In genomic region chr11:52433076-52433796, GRCm38 (mm10) we compare ENCODE assay signal across 15 mouse cellular contexts. TPM values are rescaled to one million over a fixed set of nuclear protein-coding genes. Genes with fewer than 3 reads are reported as not detected.
A peak's percentile ranks its signal among the peaks of the same experiment; 100 is the strongest.
DNase-seq lines count a peak whose midpoint lies in the region; ATAC-seq lines count a peak whose summit lies in the region.
"Had no signal": no experiment of that assay in that cellular context is flagged by ENCODE, and none has a peak within 500 bp of the region (broad histone marks: within the 10 kb centered on the region; RNA-seq: fewer than 3 reads in every experiment).

No protein-coding gene starts in this region.

- peaks cover 5% of the 10 kb centered on the region; the same call in 1 of the 2 replicates for H3K27me3 ChIP-seq in hindbrain, embryonic 16.5 days (replicated peaks; ENCODE audit: control insufficient read depth, insufficient read depth, low read length)
- H3K27me3 ChIP-seq: intestine, embryonic 15.5 days had no signal

- no peaks in the 10 kb centered on the region for H3K4me1 ChIP-seq in hindbrain, embryonic 16.5 days (ENCODE audit: control insufficient read depth, insufficient read depth, low read depth, low read length)
- H3K4me1 ChIP-seq: intestine, embryonic 15.5 days; liver, embryonic 15.5 days had no signal

- intact Hi-C loops in left cerebral cortex, postnatal 14 days (cut with DNase I) = no loop called here
- intact Hi-C loops in left cerebral cortex, postnatal 10 days (cut with DNase I) = no loop called here

- H3K4me2 ChIP-seq in hindbrain, embryonic 16.5 days (ENCODE audit: low read length) = no peak overlapping the region
- H3K4me2 ChIP-seq: intestine, embryonic 15.5 days; liver, embryonic 15.5 days; neural tube, embryonic 15.5 days had no signal

- no peaks in the 10 kb centered on the region for H3K36me3 ChIP-seq in hindbrain, embryonic 16.5 days (ENCODE audit: control insufficient read depth, insufficient read depth, low read length)
- H3K36me3 ChIP-seq: intestine, embryonic 15.5 days; liver, embryonic 15.5 days; neural tube, embryonic 15.5 days had no signal

- no peak for ATAC-seq in megakaryocyte progenitor cell, adult 5-6 weeks (replicated peaks; ENCODE audit: poor library complexity)
- no peak for ATAC-seq in hindbrain, embryonic 16.5 days
- ATAC-seq: forebrain, embryonic 16.5 days; intestine, embryonic 15.5 days had no signal

- H3K9ac ChIP-seq in hindbrain, embryonic 16.5 days (ENCODE audit: low read depth, low read length) = no peak overlapping the region
- H3K9ac ChIP-seq: intestine, embryonic 15.5 days; liver, embryonic 15.5 days; neural tube, embryonic 15.5 days had no signal

- 81% methylated on average over 8 of the region's 8 CpGs for WGBS in hindbrain, embryonic 16.5 days

- H3K4me3 ChIP-seq in hindbrain, embryonic 16.5 days (ENCODE audit: low read length) = no peak overlapping the region
- H3K4me3 ChIP-seq: intestine, embryonic 15.5 days; liver, embryonic 15.5 days; neural tube, embryonic 15.5 days had no signal

- no peak overlapping the region for H3K27ac ChIP-seq in hindbrain, embryonic 16.5 days (ENCODE audit: low read depth, low read length)
- H3K27ac ChIP-seq: intestine, embryonic 15.5 days; liver, embryonic 15.5 days; neural tube, embryonic 15.5 days had no signal

- H3K9me3 ChIP-seq in hindbrain, embryonic 16.5 days (ENCODE audit: control insufficient read depth, low read length) = no peaks in the 10 kb centered on the region
- H3K9me3 ChIP-seq: intestine, embryonic 15.5 days; liver, embryonic 15.5 days; neural tube, embryonic 15.5 days had no signal

- peak; percentile 43 to 72 for DNase-seq in frontal cortex, adult 2 months (ENCODE audit: extremely low spot score in 1 of 2, low spot score in 1 of 2)
- no peak for DNase-seq in frontal cortex, postnatal 14 days (ENCODE audit: low spot score in 2 of 2)
- peak; percentile 42 to 62 for DNase-seq in left cerebral cortex, postnatal 14 days (ENCODE audit: low spot score in 2 of 2)
- DNase-seq in left cerebral cortex, postnatal 10 days (ENCODE audit: extremely low spot score in 1 of 2, low spot score in 2 of 2) = no peak
- peak; percentile 71 for DNase-seq in adrenal gland, postnatal 14 days
- peak; percentile 16 for DNase-seq in right cerebral cortex, postnatal 14 days
- DNase-seq: layer of hippocampus, postnatal 36 days; midbrain, embryonic 14.5 days; thymus, postnatal 36 days had no signal

RNA-seq across cellular contexts. Expression of gene 9530068E07Rik, which starts 37.0 kb away (rescaled TPM):
- polyA plus RNA-seq in frontal cortex, adult 2 months (2012; rRNA removed) = 82.2 and 82.4 TPM in 2 replicates
- total RNA-seq in left cerebral cortex, postnatal 14 days (2021) = 10 to 100 TPM; 71.7 to 77.3 TPM
- 10 to 100 TPM; 72.4 to 74.2 TPM for total RNA-seq in left cerebral cortex, postnatal 10 days (2021)
- 137 and 146 TPM in 2 replicates for total RNA-seq in adrenal gland, postnatal 14 days (2021)
- 132 and 143 TPM in 2 replicates for total RNA-seq in megakaryocyte progenitor cell, adult 5-6 weeks (2015)
- 79.5 and 86.6 TPM in 2 replicates for total RNA-seq in megakaryocyte progenitor cell, adult 5-6 weeks (2017)
- 136 and 145 TPM in 2 replicates for polyA plus RNA-seq in hindbrain, embryonic 16.5 days (2015; fragmentation: Nextera tagmentation; extraction: Ambion mirVana)

Comparison
In these comparisons a context has a peak if more than half of its experiments do, and no peak if none do; other contexts are left out.
1. DNase-seq: peak in frontal cortex, adult 2 months (2 of 2), left cerebral cortex, postnatal 14 days (2 of 2), adrenal gland, postnatal 14 days (single experiment) and right cerebral cortex, postnatal 14 days (single experiment); none in frontal cortex, postnatal 14 days (0 of 2) and left cerebral cortex, postnatal 10 days (0 of 2).